Mouse (Mus musculus): Measurements from ENCODE around the gene Lrrc46.

Lrrc46 gene

GRCm38 (mm10) chr11:97041022-97041899 is at the start of gene Lrrc46, which contains the start of gene Mrpl10:
TSS of gene Lrrc46 (minus strand) at chr11:97041407.
TSS of gene Mrpl10 (plus strand) at chr11:97041560.
- CTCF ChIA-PET = interaction anchor here (0.6 kb wide), 1 partner anchor 122 kb away, joined by 3 read pairs; no protein-coding TSS in a partner anchor

GRCm38 (mm10) chr11:97086365-97086764 is 45.2 kb upstream of the Lrrc46 start:
- CTCF ChIA-PET = interaction anchor here (0.7 kb wide), 1 partner anchor 30 kb away, joined by 4 read pairs; no protein-coding TSS in a partner anchor

- CTCF ChIA-PET = interaction anchor here (0.5 to 0.7 kb wide), 2 partner anchors 38 to 1144 kb away, joined by 4 to 5 read pairs; no protein-coding TSS in a partner anchor
Measured at GRCm38 (mm10) chr11:97084821-97085505, 43.8 kb upstream of the Lrrc46 start.

GRCm38 (mm10) chr11:97083401-97084140 is 42.4 kb upstream of the Lrrc46 start:
- CTCF ChIA-PET = no interaction called here

- CTCF ChIA-PET = no interaction called here
Measured at GRCm38 (mm10) chr11:97082977-97083376, 41.8 kb upstream of the Lrrc46 start.

- CTCF ChIA-PET = interaction anchor here (0.6 to 1.2 kb wide), 2 partner anchors 45 to 275 kb away, joined by 4 to 8 read pairs; no protein-coding TSS in a partner anchor
Measured at GRCm38 (mm10) chr11:97080291-97080690, 39.1 kb upstream of the Lrrc46 start.

GRCm38 (mm10) chr11:97078751-97079150 is 37.5 kb upstream of the Lrrc46 start:
- CTCF ChIA-PET = no interaction called here

GRCm38 (mm10) chr11:97074235-97074634 is 33.0 kb upstream of the Lrrc46 start:
- CTCF ChIA-PET = interaction anchor here (0.6 kb wide), 1 partner anchor 73 kb away, joined by 4 read pairs; no protein-coding TSS in a partner anchor

GRCm38 (mm10) chr11:97072533-97072932 is 31.3 kb upstream of the Lrrc46 start:
- CTCF ChIA-PET = interaction anchor here (0.6 to 1.1 kb wide), 3 partner anchors 79 to 299 kb away, joined by 3 to 5 read pairs (median 4); partner anchors contain the start of gene Tbkbp1

GRCm38 (mm10) chr11:97071129-97071528 is 29.9 kb upstream of the Lrrc46 start:
- CTCF ChIA-PET = no interaction called here

GRCm38 (mm10) chr11:97069770-97070169 is 28.6 kb upstream of the Lrrc46 start:
- CTCF ChIA-PET = no interaction called here

- CTCF ChIA-PET = no interaction called here
Measured at GRCm38 (mm10) chr11:97069333-97069732, 28.1 kb upstream of the Lrrc46 start.

GRCm38 (mm10) chr11:97066656-97067360 is 25.6 kb upstream of the Lrrc46 start:
- CTCF ChIA-PET = no interaction called here

GRCm38 (mm10) chr11:97065538-97066295 is 24.5 kb upstream of the Lrrc46 start:
- CTCF ChIA-PET = no interaction called here

GRCm38 (mm10) chr11:97063921-97064295 is 22.7 kb upstream of the Lrrc46 start:
- CTCF ChIA-PET = interaction anchor here (0.6 kb wide), 1 partner anchor 210 kb away, joined by 3 read pairs; no protein-coding TSS in a partner anchor

GRCm38 (mm10) chr11:97063274-97063920 is 22.2 kb upstream of the Lrrc46 start:
- CTCF ChIA-PET = interaction anchor here (0.6 kb wide), 1 partner anchor 211 kb away, joined by 3 read pairs; no protein-coding TSS in a partner anchor

- CTCF ChIA-PET = no interaction called here
Measured at GRCm38 (mm10) chr11:97052219-97052646, 11.0 kb upstream of the Lrrc46 start.

GRCm38 (mm10) chr11:97050944-97051586 is 9.9 kb upstream of the Lrrc46 start:
- CTCF ChIA-PET = no interaction called here

Data from spleen, embryonic (tissue).